Mouse (Mus musculus): Measurements from ENCODE around the gene Fndc3b. TPM values are rescaled to one million over a fixed set of nuclear protein-coding genes. Genes with fewer than 3 reads are reported as not detected.

The Fndc3b gene
- polyA plus RNA-seq, 1 experiment from 2014 or later: 6.7 TPM

- peak; percentile 57 for ATAC-seq
- Histone ChIP-seq H3K9me3 (ENCODE audit: control insufficient read depth, low read length) (no peaks in the 10 kb centered on the region), H3K4me2 (ENCODE audit: low read length) (no peak overlapping the region), H3K27ac (ENCODE audit: low read length) (peak overlapping the region; percentile 20), H3K36me3 (ENCODE audit: control insufficient read depth, insufficient read depth) (no peaks in the 10 kb centered on the region), H3K4me1 (replicated peaks; ENCODE audit: control insufficient read depth, insufficient read depth, low read length) (peaks cover 12% of the 10 kb centered on the region), H3K27me3 (replicated peaks; ENCODE audit: control insufficient read depth, insufficient read depth, low read length) (no peaks in the 10 kb centered on the region), H3K9ac (replicated peaks; ENCODE audit: low read depth, low read length) (no peak overlapping the region), H3K4me3 (replicated peaks; ENCODE audit: low read length) (no peak overlapping the region)
- whole genome bisulfite sequencing: 76% methylated on average over 12 of the region's 12 CpGs
These were observed 86.0 kb downstream of the Fndc3b start for GRCm38 (mm10) chr3:27624974-27625591.

- Histone ChIP-seq H3K9ac (replicated peaks; ENCODE audit: low read depth, low read length) (no peak overlapping the region), H3K4me1 (replicated peaks; ENCODE audit: control insufficient read depth, insufficient read depth, low read length) (peaks cover 12% of the 10 kb centered on the region), H3K4me2 (ENCODE audit: low read length) (no peak overlapping the region), H3K27me3 (replicated peaks; ENCODE audit: control insufficient read depth, insufficient read depth, low read length) (no peaks in the 10 kb centered on the region), H3K4me3 (replicated peaks; ENCODE audit: low read length) (no peak overlapping the region), H3K36me3 (ENCODE audit: control insufficient read depth, insufficient read depth) (no peaks in the 10 kb centered on the region), H3K9me3 (ENCODE audit: control insufficient read depth, low read length) (no peaks in the 10 kb centered on the region), H3K27ac (ENCODE audit: low read length) (no peak overlapping the region)
- 76% methylated on average over 4 of the region's 4 CpGs for WGBS
- no peak for ATAC-seq
These were observed 88.7 kb downstream of the Fndc3b start for GRCm38 (mm10) chr3:27622451-27622850.

- no peak overlapping the region for H3K4me2 ChIP-seq (ENCODE audit: low read length)
- no peak overlapping the region for H3K9ac ChIP-seq (replicated peaks; ENCODE audit: low read depth, low read length)
- no peaks in the 10 kb centered on the region for H3K36me3 ChIP-seq (ENCODE audit: control insufficient read depth, insufficient read depth)
- H3K27me3 ChIP-seq (replicated peaks; ENCODE audit: control insufficient read depth, insufficient read depth, low read length): no peaks in the 10 kb centered on the region
- no peak overlapping the region for H3K4me3 ChIP-seq (replicated peaks; ENCODE audit: low read length)
- 83% methylated on average over 4 of the region's 4 CpGs for WGBS
- ATAC-seq: no peak
- H3K4me1 ChIP-seq (replicated peaks; ENCODE audit: control insufficient read depth, insufficient read depth, low read length): peaks cover 14% of the 10 kb centered on the region
- no peak overlapping the region for H3K27ac ChIP-seq (ENCODE audit: low read length)
- no peaks in the 10 kb centered on the region for H3K9me3 ChIP-seq (ENCODE audit: control insufficient read depth, low read length)
These were observed 89.9 kb downstream of the Fndc3b start for GRCm38 (mm10) chr3:27621176-27621575.

GRCm38 (mm10) chr3:27617733-27618132 is 93.4 kb downstream of the Fndc3b start:
- no peaks in the 10 kb centered on the region for H3K27me3 ChIP-seq (replicated peaks; ENCODE audit: control insufficient read depth, insufficient read depth, low read length)
- no peaks in the 10 kb centered on the region for H3K36me3 ChIP-seq (ENCODE audit: control insufficient read depth, insufficient read depth)
- H3K4me3 ChIP-seq (replicated peaks; ENCODE audit: low read length): no peak overlapping the region
- H3K4me2 ChIP-seq (ENCODE audit: low read length): no peak overlapping the region
- ATAC-seq: no peak
- peaks cover 2% of the 10 kb centered on the region; the same call in 1 of the 2 replicates for H3K4me1 ChIP-seq (replicated peaks; ENCODE audit: control insufficient read depth, insufficient read depth, low read length)
- H3K9ac ChIP-seq (replicated peaks; ENCODE audit: low read depth, low read length): no peak overlapping the region
- 84% methylated on average over 9 of the region's 9 CpGs for WGBS
- H3K27ac ChIP-seq (ENCODE audit: low read length): no peak overlapping the region
- no peaks in the 10 kb centered on the region for H3K9me3 ChIP-seq (ENCODE audit: control insufficient read depth, low read length)

GRCm38 (mm10) chr3:27617237-27617499 is 93.9 kb downstream of the Fndc3b start:
- H3K27ac ChIP-seq (ENCODE audit: low read length): no peak overlapping the region
- H3K4me2 ChIP-seq (ENCODE audit: low read length): no peak overlapping the region
- H3K4me1 ChIP-seq (replicated peaks; ENCODE audit: control insufficient read depth, insufficient read depth, low read length): peaks cover 2% of the 10 kb centered on the region; the same call in 1 of the 2 replicates
- H3K9me3 ChIP-seq (ENCODE audit: control insufficient read depth, low read length): no peaks in the 10 kb centered on the region
- no peak overlapping the region for H3K4me3 ChIP-seq (replicated peaks; ENCODE audit: low read length)
- H3K27me3 ChIP-seq (replicated peaks; ENCODE audit: control insufficient read depth, insufficient read depth, low read length): no peaks in the 10 kb centered on the region
- ATAC-seq: no peak
- no peak overlapping the region for H3K9ac ChIP-seq (replicated peaks; ENCODE audit: low read depth, low read length)
- H3K36me3 ChIP-seq (ENCODE audit: control insufficient read depth, insufficient read depth): no peaks in the 10 kb centered on the region
- WGBS: 91% methylated on average over 1 of the region's 1 CpGs

- Histone ChIP-seq H3K4me1 (replicated peaks; ENCODE audit: control insufficient read depth, insufficient read depth, low read length) (peaks cover 2% of the 10 kb centered on the region; the same call in 1 of the 2 replicates), H3K9ac (replicated peaks; ENCODE audit: low read depth, low read length) (no peak overlapping the region), H3K4me2 (ENCODE audit: low read length) (no peak overlapping the region), H3K27ac (ENCODE audit: low read length) (no peak overlapping the region), H3K36me3 (ENCODE audit: control insufficient read depth, insufficient read depth) (no peaks in the 10 kb centered on the region), H3K27me3 (replicated peaks; ENCODE audit: control insufficient read depth, insufficient read depth, low read length) (no peaks in the 10 kb centered on the region), H3K4me3 (replicated peaks; ENCODE audit: low read length) (no peak overlapping the region), H3K9me3 (ENCODE audit: control insufficient read depth, low read length) (no peaks in the 10 kb centered on the region)
- WGBS: 71% methylated on average over 19 of the region's 19 CpGs
- ATAC-seq: no peak
These were observed 94.5 kb downstream of the Fndc3b start for GRCm38 (mm10) chr3:27616421-27617236.

- no peak for ATAC-seq
These were observed 95.6 kb downstream of the Fndc3b start for GRCm38 (mm10) chr3:27615479-27615878.

GRCm38 (mm10) chr3:27613828-27614227 is 97.3 kb downstream of the Fndc3b start:
- Histone ChIP-seq H3K27ac (ENCODE audit: low read length) (no peak overlapping the region), H3K4me3 (replicated peaks; ENCODE audit: low read length) (no peak overlapping the region), H3K4me2 (ENCODE audit: low read length) (no peak overlapping the region), H3K9ac (replicated peaks; ENCODE audit: low read depth, low read length) (no peak overlapping the region), H3K27me3 (replicated peaks; ENCODE audit: control insufficient read depth, insufficient read depth, low read length) (no peaks in the 10 kb centered on the region), H3K9me3 (ENCODE audit: control insufficient read depth, low read length) (no peaks in the 10 kb centered on the region), H3K36me3 (ENCODE audit: control insufficient read depth, insufficient read depth) (no peaks in the 10 kb centered on the region), H3K4me1 (replicated peaks; ENCODE audit: control insufficient read depth, insufficient read depth, low read length) (peaks cover 5% of the 10 kb centered on the region)
- 90% methylated on average over 11 of the region's 11 CpGs for WGBS
- no peak for ATAC-seq

More at GRCm38 (mm10) chr3:27615479-27615878, 95.6 kb downstream of the Fndc3b start:
- Histone ChIP-seq H3K9ac (replicated peaks; ENCODE audit: low read depth, low read length) (no peak overlapping the region), H3K4me1 (replicated peaks; ENCODE audit: control insufficient read depth, insufficient read depth, low read length) (peaks cover 5% of the 10 kb centered on the region), H3K4me2 (ENCODE audit: low read length) (no peak overlapping the region), H3K27ac (ENCODE audit: low read length) (no peak overlapping the region), H3K9me3 (ENCODE audit: control insufficient read depth, low read length) (no peaks in the 10 kb centered on the region), H3K27me3 (replicated peaks; ENCODE audit: control insufficient read depth, insufficient read depth, low read length) (no peaks in the 10 kb centered on the region), H3K36me3 (ENCODE audit: control insufficient read depth, insufficient read depth) (no peaks in the 10 kb centered on the region), H3K4me3 (replicated peaks; ENCODE audit: low read length) (no peak overlapping the region)
- WGBS: 38% methylated on average over 8 of the region's 8 CpGs

- Histone ChIP-seq H3K27ac (ENCODE audit: low read length) (no peak overlapping the region), H3K4me2 (ENCODE audit: low read length) (no peak overlapping the region), H3K9ac (replicated peaks; ENCODE audit: low read depth, low read length) (no peak overlapping the region), H3K36me3 (ENCODE audit: control insufficient read depth, insufficient read depth) (no peaks in the 10 kb centered on the region), H3K9me3 (ENCODE audit: control insufficient read depth, low read length) (no peaks in the 10 kb centered on the region), H3K4me3 (replicated peaks; ENCODE audit: low read length) (no peak overlapping the region), H3K4me1 (replicated peaks; ENCODE audit: control insufficient read depth, insufficient read depth, low read length) (peaks cover 9% of the 10 kb centered on the region), H3K27me3 (replicated peaks; ENCODE audit: control insufficient read depth, insufficient read depth, low read length) (no peaks in the 10 kb centered on the region)
- WGBS: 66% methylated on average over 4 of the region's 4 CpGs
- ATAC-seq: no peak
These were observed 98.1 kb downstream of the Fndc3b start for GRCm38 (mm10) chr3:27613011-27613410.

Data from forebrain, embryonic 16.5 days (tissue).